Mouse (Mus musculus) urinary bladder, postnatal 10 days (tissue): Measurements from ENCODE around the gene Mcl1.
A peak's percentile ranks its signal among the peaks of the same experiment; 100 is the strongest.
"Not testable (repeated sequence)": the region's sequence is repeated elsewhere in the genome, so short reads cannot be mapped to it uniquely, and the experiment has no call there.

ENCODE experiments used
- DNase-seq: peaks from one replicate; pipeline ENCODE4 v3.0.0; 2022; ENCODE audit warnings: low spot score

The Mcl1 gene

DNA sequence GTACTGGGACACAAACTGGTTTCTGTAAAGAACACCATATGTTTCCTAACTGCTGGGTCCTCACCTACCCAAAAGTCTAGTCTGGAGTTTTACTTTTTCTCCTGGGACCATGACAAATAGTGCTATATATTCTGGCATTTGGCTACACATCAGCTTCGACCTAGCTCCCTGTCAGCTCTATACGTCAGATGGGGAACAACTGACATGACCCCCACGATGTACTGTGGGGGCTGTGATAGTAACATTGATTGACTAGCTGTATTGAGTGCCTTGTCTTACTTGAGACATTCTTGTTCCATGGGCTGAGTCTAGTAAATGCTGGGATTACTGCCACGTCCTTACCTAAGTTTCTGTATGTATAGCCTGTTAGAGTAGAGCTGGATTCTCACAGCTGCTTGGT is 8.9 kb downstream of the Mcl1 start:
- no peak for DNase-seq

DNA sequence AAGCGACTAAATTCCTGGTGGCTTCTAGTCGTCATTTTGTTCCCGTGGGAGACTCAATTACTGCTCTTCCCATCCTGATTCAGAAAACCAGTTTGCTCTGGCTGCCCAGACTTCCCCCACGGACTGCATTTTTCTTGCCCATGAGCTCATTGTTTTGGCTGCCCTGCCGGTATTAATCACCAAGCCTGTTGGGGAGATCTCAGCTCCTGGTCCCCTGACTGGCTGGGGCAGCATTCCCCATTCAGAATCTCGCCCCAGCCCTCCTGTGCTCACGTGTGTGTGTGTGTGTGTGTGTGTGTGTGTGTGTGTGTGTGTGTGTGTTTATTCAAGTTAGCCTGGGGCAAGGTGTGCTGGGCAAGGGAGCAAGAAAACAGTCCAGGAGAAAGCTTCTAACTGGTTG is 9.4 kb downstream of the Mcl1 start:
- no peak for DNase-seq

DNA sequence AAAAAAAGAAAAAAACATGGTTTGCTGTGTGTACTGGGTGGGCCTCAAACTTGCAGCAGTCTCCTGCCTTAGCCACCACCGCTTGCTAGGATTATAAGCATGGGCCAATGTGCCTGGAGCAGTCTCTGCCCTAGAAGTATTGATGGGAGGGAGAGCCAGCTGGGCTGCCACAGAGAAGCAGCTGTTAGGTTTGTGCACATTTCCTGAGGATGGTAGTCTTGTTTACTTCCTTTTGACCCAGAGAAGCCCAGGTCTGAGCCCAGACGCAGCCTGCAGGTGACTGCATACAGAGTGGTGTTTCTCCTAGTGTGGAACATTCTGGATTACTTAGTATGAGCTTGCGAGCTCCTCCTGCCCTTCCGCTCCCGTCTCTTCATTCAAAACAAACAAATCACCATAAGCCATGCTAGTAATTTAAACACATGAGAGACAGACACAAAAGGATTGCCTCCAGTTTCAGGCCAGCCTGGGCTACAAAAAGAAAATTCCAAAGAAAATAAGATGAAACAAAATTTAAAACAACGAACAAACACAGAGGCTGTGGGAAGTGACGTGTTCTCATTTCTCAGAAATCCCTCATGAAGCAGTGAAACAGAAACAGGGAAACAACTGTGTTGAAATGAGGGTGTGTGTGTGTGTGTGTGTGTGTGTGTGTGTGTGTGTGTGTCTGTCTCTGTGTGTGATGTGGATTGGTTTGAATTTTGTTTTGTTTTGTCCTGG is 10.2 kb downstream of the Mcl1 start:
- DNase-seq: no peak

DNA sequence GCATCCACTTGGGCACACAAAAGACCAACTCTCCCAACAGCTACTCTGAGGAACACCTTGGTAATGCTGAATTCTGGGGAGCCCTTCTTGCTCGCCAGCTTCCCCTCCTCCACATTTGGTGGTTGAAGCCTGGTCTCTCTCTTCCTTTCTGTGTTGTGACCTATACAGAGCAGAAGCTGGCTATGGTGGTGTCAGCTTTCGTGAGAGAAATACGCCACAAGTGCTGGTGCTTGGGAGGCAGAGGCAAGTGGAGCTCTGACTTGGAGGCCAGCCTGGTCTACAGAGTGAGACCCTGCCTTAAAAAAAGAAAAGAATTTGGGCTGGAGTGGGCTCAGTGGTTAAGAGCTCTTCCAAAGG is 10.7 kb downstream of the Mcl1 start:
- DNase-seq: no peak

DNA sequence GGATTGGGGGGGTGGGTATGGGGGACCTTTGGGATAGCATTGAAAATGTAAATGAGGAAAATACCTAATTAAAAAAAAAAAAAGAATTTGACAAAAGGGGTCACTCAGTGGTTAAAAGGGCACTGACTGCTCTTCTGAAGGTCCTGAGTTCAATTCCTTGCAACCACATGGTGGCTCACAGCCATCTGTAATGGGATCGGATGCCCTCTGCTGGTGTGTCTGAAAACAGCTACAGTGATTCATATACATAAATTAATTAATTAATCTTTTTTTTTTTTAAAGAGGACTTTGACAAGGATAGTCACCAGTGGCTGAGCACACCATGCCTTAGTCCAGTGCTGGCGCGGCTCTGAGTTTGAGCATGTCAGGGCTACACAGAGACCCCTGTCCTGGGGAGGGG is 11.8 kb downstream of the Mcl1 start:
- DNase-seq: not testable (repeated sequence)

DNA sequence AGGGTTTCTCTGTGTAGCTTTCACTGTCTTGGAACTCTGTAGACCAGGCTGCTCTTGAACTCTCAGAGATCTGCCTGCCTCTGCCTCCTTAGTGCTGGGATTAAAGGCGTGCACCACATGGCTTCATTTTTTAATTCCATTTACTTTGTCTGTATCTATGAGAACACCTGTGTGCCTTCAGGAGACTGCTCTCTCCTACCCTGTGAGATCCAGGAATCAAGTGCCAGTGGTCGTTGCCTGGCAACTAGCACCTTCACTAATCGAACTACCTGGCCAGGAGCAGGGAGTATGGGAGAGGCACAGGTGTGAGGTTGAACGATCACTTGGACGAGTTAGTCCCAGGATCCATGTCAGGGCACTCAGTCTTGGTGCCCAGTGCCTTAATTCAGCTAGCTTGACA is 12.6 kb downstream of the Mcl1 start:
- DNase-seq: no peak

DNA sequence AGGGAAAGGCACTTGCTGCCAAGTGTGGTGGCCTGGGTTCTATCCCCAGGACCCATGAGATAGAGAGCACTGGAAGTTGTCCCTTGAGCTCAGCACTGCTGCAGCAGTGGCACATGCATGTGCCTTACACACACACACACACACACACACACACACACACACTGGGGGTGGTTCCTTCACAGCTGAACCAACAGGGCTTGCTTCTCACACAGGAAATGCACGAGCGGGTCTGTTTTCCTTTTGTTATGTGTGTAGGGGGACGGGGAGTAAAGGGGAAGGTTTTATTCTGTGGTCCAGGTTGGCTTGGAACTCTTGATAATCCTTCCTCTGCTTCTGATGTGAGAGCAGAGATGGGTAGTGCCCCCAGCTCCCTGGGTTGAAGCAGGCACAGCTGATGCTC is 13.9 kb downstream of the Mcl1 start:
- DNase-seq: no peak

DNA sequence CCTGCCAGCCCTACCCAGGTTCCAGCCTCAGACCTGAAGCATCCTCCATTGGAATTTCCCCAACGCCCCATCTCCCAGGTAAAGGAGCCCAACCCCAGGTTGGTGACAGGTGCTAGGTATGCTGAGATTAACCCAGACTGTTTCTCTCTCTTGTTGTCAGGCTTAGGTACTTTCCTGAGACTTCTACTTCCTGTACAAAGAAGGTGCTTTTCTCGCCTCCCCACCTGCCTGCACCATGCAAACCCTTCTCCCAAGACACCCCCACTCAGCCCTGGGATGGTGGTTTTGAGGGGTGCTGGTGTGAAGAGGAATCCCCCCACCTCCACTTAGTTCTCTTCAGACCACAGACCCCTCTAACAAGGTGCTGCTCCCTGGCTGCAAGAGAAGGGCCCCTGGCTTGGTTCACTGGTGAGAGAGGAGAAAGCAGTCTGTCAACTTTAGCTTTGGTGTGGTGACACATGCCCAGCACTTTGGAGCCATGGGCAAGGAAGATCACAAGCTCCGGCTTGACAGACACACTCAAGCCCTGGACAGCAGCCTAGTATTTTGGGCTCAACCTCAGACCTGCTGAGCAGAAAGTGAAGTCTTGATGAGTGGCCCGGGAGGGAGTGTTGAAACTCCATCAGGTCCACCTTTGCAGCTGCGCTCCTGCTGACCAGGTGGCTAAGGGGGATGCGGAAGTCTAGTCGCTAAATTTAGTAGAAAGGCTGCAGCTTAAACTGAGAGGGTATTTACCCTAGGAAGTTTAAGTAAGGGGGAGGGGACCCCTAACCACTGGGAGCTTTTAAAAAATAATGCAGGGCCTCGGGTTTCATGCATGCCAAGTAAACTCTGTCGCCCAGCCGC is 14.5 kb downstream of the Mcl1 start:
- no peak for DNase-seq

DNA sequence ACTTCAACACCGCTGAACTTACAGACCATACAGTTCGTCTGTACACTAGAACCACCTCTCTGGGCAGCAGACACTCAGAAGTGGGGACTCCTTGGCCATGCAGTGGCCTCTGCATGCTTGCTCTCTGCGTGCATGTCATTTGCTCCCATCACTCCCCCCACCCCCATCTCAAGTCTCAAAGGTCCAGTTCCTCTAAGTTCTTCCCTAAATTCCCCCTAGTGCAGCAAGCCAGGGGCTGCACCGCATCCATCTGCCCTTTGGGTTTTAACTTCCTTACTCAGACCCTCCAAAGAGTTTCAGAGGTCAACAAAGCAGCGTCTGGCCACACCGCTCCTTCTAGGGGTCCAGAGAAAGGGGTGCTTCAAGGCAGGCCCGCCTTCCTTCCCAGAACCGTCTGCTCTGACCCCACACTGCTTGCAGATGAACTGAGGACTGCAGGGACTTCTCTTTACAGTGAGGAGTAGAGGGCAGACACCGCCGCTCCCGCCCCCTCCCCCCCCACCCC is 15.2 kb downstream of the Mcl1 start:
- no peak for DNase-seq

DNA sequence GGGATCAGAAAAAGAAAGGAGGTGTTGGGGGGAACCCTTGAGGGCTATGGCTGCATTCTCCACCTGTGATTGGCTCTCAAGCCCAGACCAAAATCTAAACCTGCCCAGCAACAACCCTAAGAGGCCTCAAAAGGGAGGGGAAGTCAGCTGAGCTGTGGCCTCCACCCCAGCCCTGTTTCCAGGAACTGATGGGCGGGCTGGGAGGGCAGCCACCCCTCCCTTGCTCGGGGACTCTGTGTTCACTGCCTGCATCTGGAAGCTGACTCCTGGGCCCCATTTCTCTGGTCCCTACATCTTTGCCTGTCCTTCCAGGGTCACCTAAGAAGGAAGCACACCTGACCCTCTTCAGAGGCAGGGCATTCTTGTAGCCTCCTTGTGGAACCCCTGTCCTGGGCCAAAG is 15.6 kb downstream of the Mcl1 start:
- DNase-seq: no peak

DNA sequence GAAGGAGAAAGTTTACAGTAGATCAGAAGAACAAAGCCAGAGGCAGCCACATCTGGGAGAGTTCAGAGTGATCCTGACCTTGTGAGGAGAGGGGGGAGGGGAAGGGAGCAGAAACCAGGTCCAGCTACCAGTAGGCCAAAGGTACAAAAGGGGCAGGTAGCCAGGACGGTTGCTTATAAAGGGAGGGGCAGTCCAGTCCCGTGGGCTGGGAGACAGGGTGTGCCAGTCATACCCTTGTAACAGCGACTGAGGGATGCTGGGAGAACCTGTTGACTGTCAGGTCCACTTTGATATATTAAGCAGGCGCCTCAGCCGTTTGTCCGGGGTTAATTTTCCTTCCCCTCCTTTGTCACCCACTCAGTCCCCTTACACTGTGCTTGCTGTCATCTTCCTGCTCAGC is 16.2 kb downstream of the Mcl1 start:
- no peak for DNase-seq

DNA sequence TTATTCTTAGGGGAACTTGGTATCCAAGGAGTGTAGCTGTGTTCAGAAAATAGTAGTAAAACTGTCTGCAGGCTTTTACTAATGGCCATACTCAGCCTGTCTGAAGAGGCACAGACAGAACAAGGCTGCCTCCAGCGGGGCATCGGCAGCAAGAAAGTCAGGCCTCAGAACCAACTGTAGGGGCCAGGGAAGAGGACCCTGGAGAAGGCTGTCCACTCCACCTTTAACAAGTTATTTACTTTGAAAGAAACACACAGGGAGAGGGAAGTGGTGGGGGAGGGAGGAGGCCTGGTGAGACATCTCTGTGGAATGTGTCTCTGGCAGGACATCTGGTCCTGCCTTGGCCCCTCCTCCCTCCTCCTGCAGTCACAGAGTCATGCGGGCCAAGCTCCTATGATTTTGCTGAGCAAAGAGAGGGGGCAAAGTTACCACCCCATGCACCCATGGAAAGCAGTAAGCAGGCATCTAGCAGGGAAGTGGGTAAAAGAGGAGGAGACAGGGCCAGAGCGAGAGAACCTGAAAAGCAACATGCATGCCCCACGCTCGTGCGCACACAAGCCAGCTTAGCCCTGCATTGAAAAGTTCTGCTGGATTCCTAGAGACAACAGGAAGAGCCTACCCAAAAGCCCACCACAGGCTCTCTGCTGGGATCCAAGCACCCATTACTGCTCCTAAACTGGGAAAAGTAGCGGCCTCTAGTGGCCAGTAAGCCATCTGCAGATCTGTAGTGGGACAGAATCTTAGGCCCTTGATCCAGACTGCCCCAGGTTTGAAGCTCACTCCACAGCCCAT is 16.9 kb downstream of the Mcl1 start:
- no peak for DNase-seq

DNA sequence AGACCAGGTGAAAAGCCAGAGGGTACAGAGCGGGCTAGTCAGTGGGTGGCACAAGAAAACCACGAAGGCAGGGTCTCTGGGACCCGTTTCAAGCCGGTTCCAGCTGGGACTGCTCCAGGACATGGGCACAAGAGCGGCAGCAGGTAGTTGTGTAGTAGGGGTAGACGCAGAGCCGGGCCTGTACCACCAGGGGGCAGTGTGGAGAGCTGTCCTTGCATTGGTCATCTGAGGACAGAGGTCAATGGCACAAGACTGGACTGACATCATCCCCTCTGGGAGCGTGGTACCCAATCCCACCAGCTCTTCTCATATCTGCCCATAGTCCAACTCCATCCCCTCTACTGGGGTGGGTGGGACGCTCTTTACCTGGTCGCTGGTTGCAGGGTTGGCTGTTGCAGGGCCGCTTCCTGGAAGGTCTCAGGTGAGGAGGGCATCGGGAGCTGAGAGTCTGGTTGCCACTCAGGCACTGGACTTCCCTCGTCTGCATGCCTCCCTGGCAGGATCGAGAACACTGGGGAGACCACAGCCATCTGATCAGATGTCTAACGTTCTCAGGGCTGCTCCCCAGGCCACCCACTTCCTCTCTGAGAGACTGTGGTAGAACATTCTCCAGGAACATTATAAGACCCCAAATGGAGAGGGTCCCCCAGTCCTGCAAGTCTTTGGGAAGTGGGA is 18.3 kb downstream of the Mcl1 start:
- peak; percentile 63 for DNase-seq

DNA sequence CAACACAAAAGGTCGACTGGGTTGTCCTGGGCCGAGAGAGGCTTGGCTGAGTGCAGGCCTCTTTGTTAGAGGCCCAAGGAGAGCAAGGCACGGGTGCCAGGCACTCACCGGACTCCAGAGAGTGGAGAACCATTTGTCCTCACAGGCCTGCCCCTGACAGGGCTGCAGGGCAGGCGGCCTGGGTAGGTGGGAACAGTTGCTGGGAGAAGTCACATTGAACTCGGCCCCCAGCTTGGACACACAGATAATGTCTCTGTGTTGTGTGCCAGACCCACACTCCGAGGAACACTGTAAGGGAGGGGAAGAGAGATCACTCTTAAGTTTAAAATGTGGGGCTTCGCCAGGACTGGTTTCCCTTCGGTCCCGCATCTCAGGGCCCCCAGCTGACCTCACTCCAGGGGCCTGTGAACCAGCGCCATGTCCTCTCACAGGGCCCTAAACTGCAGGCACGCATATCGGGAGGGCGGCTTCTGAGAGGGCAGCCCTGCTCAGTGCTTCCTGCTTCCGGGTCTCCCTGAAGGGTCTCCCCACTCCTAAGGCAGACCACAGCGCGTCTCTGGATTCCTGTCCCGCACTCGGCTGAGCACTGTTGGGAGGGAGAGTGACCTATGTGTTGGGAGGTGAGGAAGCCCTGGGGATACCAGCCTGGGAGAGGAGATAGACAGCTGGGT is 19.0 kb downstream of the Mcl1 start:
- DNase-seq: no peak

DNA sequence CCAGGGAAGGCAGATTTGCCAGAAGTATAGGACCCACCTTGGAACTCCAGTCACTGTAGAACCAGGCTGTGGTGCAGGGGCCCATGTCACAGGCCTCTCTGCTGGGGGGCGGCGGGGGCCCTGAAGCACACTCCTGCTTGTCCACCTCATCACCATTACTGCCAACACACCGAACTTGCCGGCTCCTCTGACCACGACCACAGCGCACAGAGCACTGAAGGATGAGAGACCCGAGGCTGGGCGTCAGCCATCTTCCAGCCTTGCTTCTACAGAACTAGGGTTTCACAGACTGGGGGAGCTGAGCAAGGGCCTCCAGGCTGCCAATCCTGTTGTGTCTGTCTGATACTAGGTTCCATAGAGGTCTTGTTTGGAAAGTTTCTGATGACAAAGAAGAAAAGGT is 21.0 kb downstream of the Mcl1 start:
- no peak for DNase-seq

DNA sequence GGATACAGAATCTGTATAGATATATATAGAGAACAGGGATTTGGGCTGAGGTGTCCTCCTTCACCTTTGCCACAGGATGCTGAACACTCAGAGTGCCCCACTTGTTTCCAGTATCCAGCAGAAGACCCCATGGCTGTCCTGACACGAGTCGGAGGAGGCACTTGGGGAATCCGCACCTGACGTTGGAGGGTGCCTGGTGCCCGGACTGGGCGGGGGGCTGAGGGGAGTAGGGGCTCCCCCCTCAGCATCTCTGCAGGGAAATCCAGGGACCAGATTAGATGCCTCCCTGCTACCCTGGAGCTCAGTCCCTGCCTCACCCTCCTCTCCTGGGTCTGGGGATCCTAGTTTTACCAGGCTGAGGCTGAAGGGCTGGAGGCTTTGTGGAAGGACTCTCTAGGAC is 22.1 kb downstream of the Mcl1 start:
- no peak for DNase-seq

DNA sequence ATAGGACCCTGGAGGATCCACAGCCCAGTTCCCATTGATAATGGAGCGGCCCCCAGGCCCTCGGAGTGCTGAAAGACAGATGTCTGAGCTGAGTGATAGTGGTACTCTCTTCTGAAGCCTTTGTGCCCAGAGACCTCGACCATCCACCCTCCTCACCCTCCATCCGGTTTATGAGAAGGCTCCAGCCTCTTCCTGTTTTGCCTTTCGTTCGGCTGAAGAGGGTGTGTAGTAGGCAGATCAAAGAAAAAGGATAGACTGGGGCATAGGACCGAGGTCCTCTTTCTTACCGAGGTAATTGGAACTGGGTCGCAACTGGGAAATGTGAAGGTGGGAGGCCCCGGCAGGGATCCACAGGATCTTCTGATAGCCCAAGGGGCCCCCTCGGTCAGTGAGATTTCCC is 22.8 kb downstream of the Mcl1 start:
- no peak for DNase-seq

DNA sequence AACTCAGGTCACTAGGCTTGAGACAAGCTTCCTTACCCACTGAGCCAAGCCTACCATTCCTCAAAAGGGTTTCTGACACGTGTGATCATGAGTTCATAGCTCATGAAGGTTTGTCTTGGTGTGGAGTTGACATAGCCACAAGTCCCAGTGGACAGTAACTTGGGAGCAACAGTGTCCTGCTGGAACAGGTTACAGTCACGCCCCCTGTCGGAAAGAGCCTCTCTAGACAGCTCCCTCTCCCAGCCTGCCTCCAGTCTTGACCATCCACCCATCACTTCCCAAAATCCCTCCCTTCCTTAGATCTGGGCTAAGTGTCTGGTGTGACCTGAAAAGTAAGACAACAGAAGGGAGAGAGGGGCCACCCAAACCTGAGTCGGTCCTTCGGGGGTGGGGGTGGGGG is 24.3 kb downstream of the Mcl1 start:
- no peak for DNase-seq

DNA sequence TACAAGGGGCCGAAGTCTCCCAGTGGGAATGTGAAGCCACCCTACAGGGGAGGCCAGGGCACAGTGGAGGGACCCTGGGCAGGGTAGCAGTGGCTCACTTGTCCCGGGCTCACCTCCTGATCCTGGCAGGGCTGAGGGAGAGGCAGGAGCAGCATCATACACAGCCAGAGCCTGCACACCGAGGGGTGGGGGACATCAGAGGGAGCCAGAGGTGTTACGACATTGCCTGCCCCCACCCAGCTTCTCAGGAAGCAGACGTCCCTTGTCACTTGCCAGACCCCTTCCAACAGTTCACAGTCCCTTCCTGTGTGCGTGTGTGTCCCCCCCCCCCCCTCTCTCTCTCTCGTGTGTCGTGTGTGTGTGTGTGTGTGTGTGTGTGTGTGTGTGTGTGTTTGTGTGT is 26.3 kb downstream of the Mcl1 start:
- no peak for DNase-seq

DNA sequence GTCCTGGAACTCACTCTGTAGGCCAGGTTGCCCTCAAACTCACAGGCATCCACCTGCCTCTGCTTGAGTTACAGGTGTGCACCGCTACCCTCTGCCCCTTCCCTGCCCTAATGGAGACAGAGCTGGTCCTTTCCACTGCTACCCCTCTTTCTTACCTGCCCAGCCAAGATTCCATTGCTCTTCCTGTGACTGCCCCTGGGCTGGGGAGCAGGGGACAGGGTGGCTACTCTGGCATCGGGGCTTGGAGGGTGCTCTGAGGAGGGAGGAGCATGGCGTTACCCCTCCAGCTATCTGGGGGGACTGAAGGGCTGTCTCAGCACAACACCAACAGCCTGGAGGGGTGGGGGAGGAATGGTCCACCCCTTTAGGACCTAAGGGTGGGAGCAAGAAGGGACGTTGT is 26.7 kb downstream of the Mcl1 start:
- no peak for DNase-seq

DNA sequence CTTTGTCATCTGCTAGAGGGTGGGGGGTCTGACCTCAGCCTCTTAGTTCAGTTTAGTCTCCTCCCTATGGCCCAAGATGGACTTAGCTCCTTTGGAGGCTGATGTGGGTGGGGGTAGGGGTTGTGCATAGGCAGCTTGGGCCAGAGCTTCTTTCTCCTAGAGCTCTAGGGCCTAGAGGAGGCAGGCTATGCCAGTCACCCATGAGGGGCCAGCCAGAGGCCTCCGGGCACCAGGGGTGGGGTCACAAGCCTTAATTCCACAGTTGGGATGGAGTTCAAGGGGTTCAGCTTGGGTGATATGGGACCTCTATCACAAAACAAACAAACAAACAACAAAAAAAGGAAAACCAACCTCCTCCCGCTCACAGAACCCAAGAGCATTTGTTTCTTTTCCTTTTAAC is 27.1 kb downstream of the Mcl1 start:
- DNase-seq: no peak
